Mouse (Mus musculus) right cerebral cortex, postnatal 25 days (tissue): ENCODE results near the gene Sepsecs.
A peak's percentile ranks its signal among the peaks of the same experiment; 100 is the strongest.

Experiments used
- DNase-seq: peaks from one replicate; pipeline ENCODE4 v3.0.0; 2022

The Sepsecs gene

GRCm38 (mm10) chr5:52641736-52642135, 27.8 kb downstream of the Sepsecs start:
- no peak for DNase-seq

DNA sequence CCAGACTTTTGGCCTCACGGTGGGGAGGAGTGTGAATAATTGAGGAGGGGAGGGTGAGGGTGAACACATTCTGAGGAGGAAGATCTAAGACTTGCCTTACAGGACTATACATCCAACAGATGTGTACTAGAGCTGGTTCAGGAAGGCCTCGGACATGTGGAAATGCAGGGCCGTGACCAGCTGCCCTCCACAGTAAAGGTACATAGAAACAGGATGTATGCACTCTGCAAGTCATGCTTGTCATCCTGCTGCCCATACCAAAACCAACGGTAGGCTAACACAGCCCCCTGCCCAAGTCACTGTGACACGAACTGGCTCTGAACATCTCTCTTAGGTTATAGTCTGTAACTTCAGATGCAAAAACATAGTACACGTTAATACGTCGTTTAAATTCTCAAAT, 30.6 kb downstream of the Sepsecs start:
- no peak for DNase-seq

DNA sequence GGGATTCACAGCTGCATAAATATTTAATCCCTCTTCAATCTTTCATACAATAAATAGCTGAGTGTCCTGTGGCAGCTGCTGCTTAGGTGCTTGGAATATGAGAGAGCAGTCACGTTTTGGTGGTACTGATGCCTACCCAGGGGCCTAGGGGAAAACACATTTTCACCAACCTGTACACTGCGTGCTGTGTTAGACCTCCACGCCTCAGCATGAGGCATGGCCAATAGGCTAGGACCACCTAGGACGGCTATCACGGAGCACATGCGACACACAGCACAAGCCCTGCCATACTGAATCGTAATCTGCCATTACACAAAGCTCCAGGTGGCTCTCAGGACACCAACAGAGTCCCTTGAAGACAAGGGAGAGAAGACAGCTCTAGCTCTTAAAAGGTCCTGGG, 31.5 kb downstream of the Sepsecs start:
- DNase-seq, result no peak

DNA sequence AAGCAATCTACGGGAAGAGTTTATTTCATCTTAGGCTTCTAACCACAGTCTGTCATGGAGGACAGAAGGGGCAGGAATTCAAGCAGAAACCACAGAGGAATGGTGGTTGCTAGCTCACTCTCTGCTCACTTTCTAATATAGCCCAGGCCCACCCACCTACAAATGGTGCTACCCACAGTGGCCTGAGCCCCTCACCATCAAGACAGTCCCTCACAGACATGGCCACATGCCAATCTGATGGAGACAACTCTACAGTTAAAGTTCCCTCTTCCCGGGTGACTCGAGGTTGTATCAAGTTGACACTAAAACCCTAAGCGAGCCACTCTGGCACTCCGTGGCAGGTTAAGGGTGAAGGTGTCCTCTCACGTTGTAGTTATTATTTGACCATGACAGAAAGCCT, 32.6 kb downstream of the Sepsecs start:
- DNase-seq, result no peak

DNA sequence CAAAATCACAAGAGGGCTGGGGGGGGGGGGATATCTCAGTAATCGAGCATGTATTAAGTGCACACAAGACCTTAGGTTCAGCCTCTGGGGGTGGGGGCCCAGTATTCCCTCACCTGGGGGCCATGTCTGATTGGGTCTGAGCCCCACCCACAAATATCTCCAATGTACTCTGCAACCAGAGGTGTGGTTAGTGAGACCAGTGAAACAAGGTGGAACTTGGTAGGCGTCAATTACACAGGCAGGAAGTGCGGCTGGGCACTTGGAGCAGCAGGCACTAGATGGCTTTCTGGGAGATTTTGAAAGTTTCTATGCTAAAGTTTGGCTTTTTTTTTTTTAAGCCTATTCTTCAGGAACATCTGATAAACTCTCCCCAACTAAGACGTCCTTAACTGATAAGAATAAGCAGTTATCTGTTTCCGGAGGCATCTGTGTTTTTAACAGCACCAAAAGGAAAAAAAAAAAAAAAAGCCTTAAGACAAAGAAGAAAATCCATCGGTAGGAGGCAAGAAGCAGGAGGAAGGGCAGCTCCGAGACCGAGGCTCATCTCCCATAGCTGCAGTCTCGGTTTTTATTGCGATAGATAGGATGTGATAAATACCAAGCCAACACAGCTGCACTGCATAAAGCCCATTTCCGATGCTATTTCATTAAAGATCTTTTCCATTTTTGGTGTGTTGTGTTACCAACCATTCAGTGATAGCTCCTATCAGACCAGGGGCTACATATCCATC, 33.3 kb downstream of the Sepsecs start:
- DNase-seq, result no peak

GRCm38 (mm10) chr5:52634017-52634416, 35.5 kb downstream of the Sepsecs start:
- DNase-seq, result no peak

- no peak for DNase-seq
Observed at GRCm38 (mm10) chr5:52630541-52630940, 39.0 kb downstream of the Sepsecs start.

GRCm38 (mm10) chr5:52629214-52629613, 40.3 kb downstream of the Sepsecs start:
- DNase-seq, result no peak

- no peak for DNase-seq
Observed at GRCm38 (mm10) chr5:52628783-52629182, 40.7 kb downstream of the Sepsecs start.

- DNase-seq, result no peak
Observed at GRCm38 (mm10) chr5:52627713-52628112, 41.8 kb downstream of the Sepsecs start.

DNA sequence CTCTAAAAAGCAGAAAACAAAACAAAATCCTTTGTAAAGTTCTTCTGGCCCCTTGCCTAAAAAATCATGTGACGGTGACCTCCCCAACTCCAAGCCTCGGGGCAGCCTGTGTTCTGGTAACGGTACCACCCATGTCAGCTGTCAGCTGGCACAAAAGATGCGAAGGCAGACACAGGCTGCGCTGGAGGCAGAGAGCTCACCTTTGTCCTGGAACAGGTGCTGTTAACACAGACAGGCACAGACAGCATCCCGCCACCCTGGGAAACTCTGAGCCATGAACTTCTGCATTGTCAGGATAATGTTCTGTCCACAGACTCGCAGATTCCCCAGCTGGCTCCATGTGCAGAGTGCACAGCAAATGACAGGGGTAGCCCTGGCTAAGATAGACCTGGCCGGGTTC, 43.4 kb downstream of the Sepsecs start:
- no peak for DNase-seq

GRCm38 (mm10) chr5:52624956-52625355, 44.6 kb downstream of the Sepsecs start:
- no peak for DNase-seq

DNA sequence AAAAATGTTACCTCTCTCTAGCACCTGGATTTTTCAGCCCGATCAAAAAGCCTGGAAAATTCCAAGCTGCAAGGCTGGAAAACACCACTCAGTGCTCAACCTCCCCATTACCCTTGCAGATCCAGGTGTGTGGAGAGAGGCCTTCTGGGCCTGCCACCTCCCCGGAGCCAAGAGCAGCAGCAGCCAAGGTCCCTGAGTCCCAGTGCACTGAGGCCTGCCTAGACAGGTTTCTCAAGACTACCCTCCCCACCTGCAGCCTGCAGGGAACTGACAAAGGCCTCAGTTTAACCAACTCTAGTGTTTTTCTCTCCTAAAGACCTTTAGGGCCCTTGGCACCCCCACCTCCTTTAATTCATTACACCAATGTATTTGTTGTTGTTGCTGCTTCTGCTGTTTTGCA, 46.4 kb downstream of the Sepsecs start:
- no peak for DNase-seq

DNA sequence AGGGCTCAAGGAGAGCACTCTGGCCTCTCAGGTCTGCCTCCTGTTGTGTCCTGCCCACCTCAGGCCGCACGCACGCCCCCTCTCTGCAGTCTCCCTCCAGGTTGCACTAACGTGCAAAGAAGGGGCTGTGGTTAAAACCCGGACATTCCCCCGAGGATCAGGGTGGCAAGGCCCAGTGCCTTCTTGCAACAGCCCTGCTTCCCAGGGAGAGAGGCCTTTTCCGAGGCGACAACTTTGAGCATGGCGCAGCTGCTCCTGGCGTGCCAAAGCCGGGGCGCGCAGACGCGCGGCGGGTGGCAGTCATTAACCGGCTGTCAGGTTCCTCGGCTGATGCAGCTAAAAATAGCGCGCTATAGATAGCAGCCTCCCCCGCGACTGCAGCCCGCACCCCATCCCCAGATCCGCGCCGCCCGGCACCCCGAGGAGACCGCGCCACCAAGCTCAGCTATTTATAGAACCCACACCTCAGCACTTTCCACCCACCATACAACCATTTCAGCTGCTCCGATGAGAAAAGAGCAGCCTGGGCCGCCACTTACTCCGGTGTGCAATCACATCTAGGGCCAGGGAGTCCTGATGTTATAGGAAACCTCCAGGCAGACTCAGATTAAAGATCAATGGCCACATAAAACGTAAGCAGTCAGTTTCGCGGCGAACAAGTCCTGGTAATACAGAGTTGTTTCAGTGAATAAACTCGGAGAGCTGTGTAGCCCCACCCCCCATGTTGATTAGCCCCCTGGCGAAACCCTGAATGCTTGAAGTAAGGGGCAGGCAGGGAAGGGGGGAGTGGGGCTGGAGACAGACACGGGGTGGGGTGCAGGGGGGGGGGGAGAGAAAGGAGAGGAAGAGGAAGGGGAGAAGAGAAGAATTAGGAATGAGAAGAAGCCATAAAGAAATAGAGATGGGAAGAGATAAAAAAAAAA, 50.9 kb downstream of the Sepsecs start:
- peak; percentile 85 for DNase-seq

DNA sequence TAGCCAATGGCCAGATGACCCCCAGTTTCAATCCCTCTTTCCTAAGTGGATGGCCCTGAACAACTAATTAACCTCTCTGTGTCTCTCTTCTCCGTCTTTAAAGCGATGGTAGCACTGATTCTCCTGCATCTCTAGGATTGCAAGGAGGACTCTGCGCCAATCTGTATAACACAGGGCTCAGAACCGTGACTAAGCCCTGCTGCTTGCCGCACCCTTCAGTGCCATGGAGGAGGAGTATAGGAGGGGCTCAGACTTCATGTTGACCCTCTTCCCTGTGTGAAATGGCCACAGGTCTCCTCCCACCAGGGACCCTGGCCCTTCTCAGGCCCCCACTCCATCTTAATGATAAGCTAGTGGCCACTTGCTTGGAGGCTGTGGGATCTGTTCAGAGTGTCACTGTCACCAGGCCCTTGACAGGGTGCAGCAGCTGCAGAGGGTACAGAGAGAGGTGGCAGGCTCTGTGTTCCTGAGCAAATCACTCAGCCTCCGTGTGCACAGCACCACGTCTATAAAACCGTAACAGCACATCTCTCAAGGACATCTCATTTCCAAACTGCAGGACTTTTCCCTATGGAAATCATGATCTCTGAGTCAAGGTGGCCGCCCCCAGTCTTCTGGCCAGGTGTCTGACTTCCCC, 51.7 kb downstream of the Sepsecs start:
- DNase-seq, result no peak

DNA sequence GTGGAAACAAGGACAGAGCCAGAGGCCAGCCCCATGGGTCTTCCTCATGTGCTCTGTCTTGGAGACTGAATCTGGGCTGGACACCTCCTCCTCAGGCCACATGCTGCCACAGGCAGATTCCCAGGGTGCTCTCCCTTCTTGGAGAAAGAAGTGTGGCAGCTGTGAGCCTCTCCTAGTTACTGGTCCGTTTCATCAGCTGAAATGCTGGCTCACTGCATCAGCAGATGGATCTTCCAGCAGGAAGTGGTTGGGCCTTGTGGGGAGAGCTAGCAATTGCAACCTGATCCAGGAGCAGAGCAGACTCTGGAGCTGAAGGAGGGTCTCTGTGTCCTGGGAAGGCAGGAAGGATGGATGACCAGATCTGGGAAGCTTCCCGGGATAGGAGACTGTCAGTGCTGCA, 53.0 kb downstream of the Sepsecs start:
- peak; percentile 52 for DNase-seq

- no peak for DNase-seq
Observed at GRCm38 (mm10) chr5:52615421-52615820, 54.1 kb downstream of the Sepsecs start.

DNA sequence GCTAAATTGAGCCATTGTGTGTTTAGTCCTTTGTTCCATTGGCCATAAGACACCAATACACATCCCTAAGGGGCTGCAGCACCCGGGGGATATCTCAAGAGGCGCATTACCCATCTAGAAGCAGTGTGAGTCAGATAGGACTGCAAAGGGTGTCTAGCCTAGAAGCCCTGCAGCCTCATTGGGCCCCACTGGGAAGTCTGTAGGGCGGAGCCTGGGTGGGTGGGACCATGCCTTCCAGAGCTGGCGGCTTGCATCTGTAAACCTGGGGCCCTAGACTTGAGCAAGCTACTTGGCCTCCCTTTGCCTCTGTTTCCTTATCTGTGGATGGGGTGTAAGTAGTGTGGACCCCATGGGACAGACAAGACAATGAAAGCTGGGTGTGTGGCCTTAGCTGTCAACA, 54.8 kb downstream of the Sepsecs start:
- DNase-seq, result no peak

GRCm38 (mm10) chr5:52612776-52613175, 56.7 kb downstream of the Sepsecs start:
- DNase-seq, result no peak

GRCm38 (mm10) chr5:52611315-52611895, 58.1 kb downstream of the Sepsecs start:
- DNase-seq, result no peak

DNA sequence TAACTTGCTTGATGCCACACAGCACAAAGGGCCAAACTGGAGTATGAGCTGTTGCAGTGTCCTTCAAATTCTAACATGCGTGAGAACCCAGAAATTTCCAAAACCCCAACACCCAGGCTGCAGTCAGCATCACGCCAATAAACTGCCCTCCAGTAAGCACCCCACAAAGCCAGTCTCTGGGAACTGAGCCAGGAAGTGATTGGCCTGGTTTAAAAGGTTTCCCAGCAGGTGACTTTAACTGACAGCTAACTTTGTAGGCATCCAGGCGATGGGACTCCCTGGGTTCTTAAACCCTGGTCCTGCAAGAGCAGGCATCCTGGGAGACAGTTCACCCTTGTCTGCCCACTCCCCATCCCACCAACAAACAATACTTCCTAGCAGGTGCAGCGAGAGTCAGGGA, 59.2 kb downstream of the Sepsecs start:
- DNase-seq, result no peak

DNA sequence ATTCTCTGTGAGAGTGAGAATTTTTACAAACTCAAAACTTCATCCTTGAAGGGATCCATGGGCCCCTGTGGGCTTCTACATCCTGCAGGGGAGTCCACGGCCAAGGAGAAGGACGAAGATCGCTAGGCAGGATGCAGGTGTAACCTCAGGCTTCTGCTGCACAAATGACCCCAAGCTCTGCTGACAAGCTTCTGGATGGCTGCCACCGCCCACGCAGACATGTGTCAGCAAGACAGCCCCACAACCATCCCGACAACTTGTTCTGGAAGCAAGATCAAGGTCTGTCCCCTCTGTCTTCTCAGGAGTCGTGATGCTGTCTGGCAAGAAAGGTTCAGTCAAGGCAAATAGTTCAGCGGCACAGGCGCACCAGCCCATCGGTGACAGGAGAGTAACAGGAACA, 59.8 kb downstream of the Sepsecs start:
- DNase-seq, result no peak

GRCm38 (mm10) chr5:52604582-52605041, 64.9 kb downstream of the Sepsecs start:
- DNase-seq, result no peak
